Mouse (Mus musculus): ENCODE measurements around the gene Iqca.

Iqca gene

GRCm38 (mm10) chr1:90103896-90104487 lies 49.2 kb downstream of the Iqca start:
- Histone ChIP-seq H3K9me3 (ENCODE audit: low read length) (no peaks in the 10 kb centered on the region), H3K4me3 (replicated peaks; ENCODE audit: low read length) (no peak overlapping the region), H3K36me3 (ENCODE audit: insufficient read depth, low read length) (no peaks in the 10 kb centered on the region), H3K27me3 (ENCODE audit: insufficient read depth, low read length) (no peaks in the 10 kb centered on the region), H3K4me1 (replicated peaks; ENCODE audit: low read depth, low read length) (no peaks in the 10 kb centered on the region)
- no peak for TF ChIP-seq POU5F1 (IDR thresholded peaks at IDR 0.05; ENCODE audit: borderline replicate concordance, low read length)
- TF ChIP-seq CTCF (conservative IDR thresholded peaks at IDR 0.05; ENCODE audit: low read length), result no peak
- TF ChIP-seq NANOG (IDR thresholded peaks at IDR 0.05; ENCODE audit: borderline replicate concordance, low read length), result no peak

GRCm38 (mm10) chr1:90100360-90101232 lies 52.6 kb downstream of the Iqca start:
- no peak overlapping the region for H3K4me3 ChIP-seq (replicated peaks; ENCODE audit: low read length)
- H3K9me3 ChIP-seq (ENCODE audit: low read length), result no peaks in the 10 kb centered on the region
- H3K36me3 ChIP-seq (ENCODE audit: insufficient read depth, low read length), result no peaks in the 10 kb centered on the region
- H3K4me1 ChIP-seq (replicated peaks; ENCODE audit: low read depth, low read length), result no peaks in the 10 kb centered on the region
- TF ChIP-seq CTCF (conservative IDR thresholded peaks at IDR 0.05; ENCODE audit: low read length) (no peak), NANOG (IDR thresholded peaks at IDR 0.05; ENCODE audit: borderline replicate concordance, low read length) (no peak), POU5F1 (IDR thresholded peaks at IDR 0.05; ENCODE audit: borderline replicate concordance, low read length) (no peak)
- no peaks in the 10 kb centered on the region for H3K27me3 ChIP-seq (ENCODE audit: insufficient read depth, low read length)

DNA sequence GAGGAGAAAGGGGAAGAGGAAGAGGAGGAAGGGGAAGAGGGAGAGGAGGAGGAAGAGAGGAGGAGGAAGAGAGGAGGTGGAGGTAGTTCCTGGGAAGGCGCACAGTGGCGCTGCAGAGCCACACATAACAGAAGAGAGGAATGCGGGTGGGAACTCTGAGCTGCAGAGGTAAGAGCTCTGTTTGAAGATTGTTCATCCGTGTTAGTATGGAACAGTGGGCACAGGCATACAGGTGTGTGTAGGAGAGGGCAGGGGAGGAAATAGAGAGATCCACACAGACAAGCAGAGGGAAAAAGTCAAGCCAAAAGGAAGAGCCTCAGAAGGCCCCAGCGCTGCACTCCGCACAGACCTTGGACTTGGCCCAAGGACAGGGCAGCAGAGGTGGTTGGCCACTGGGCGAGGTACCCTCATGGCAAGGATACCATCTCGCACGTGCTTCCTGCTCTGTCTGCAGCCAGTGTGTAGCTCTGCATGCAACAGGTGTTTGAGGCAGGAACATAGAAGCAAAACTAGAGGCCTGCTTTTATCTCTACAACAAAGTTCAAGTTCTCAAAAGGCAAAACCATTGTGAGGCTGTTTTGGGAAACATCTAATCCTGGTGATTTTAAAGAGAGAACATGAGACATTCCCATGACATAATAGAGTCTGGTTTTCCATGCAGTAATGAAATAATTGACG lies 60.2 kb downstream of the Iqca start:
- Histone ChIP-seq H3K9me3 (ENCODE audit: low read length) (peaks cover 6% of the 10 kb centered on the region), H3K4me1 (replicated peaks; ENCODE audit: low read depth, low read length) (no peaks in the 10 kb centered on the region), H3K36me3 (ENCODE audit: insufficient read depth, low read length) (no peaks in the 10 kb centered on the region), H3K4me3 (replicated peaks; ENCODE audit: low read length) (no peak overlapping the region), H3K27me3 (ENCODE audit: insufficient read depth, low read length) (peaks cover 14% of the 10 kb centered on the region)
- no peak for TF ChIP-seq NANOG (IDR thresholded peaks at IDR 0.05; ENCODE audit: borderline replicate concordance, low read length)
- TF ChIP-seq CTCF (conservative IDR thresholded peaks at IDR 0.05; ENCODE audit: low read length), result no peak
- TF ChIP-seq POU5F1 (IDR thresholded peaks at IDR 0.05; ENCODE audit: borderline replicate concordance, low read length), result no peak

DNA sequence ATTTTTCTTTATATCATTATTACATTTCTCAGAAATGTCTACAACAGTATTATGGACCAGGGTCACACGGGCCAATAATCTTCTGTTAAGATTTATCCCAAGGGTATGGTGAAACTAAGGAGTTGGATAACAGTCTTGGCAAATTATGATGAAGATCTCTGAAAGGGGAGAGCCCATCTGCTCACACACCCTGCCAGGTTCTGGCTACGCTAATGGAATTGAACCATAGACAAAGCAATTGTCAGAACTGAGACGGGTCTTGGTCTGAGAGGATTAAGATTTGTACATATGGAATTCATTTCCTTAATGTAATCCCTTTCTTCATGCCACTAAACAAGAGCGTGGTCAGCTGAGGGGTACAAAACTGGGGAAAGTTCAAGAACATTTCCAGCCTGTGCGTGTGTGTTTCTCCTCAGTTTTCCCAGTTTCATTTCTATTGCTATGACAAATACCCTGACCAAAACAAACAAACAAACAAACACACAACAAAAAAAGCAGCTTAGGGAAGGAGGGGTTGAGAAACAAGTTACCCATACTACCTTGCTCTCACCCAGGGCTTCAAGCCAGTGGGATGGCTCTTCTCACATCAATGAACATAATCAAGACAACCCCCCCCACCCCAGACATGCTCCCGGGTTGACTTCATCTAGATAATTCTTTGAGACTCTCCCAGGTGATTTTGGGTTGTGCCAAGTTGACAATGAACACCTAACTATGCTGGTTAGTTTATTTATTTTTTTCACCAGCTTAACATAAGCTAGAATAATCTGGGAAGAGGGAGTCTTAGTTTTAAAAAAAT lies 64.8 kb downstream of the Iqca start:
- peaks cover 14% of the 10 kb centered on the region for H3K27me3 ChIP-seq (ENCODE audit: insufficient read depth, low read length)
- no peaks in the 10 kb centered on the region for H3K36me3 ChIP-seq (ENCODE audit: insufficient read depth, low read length)
- TF ChIP-seq POU5F1 (IDR thresholded peaks at IDR 0.05; ENCODE audit: borderline replicate concordance, low read length) (no peak), CTCF (conservative IDR thresholded peaks at IDR 0.05; ENCODE audit: low read length) (no peak), NANOG (IDR thresholded peaks at IDR 0.05; ENCODE audit: borderline replicate concordance, low read length) (no peak)
- H3K9me3 ChIP-seq (ENCODE audit: low read length), result peaks cover 6% of the 10 kb centered on the region
- H3K4me1 ChIP-seq (replicated peaks; ENCODE audit: low read depth, low read length), result no peaks in the 10 kb centered on the region
- H3K4me3 ChIP-seq (replicated peaks; ENCODE audit: low read length), result no peak overlapping the region

DNA sequence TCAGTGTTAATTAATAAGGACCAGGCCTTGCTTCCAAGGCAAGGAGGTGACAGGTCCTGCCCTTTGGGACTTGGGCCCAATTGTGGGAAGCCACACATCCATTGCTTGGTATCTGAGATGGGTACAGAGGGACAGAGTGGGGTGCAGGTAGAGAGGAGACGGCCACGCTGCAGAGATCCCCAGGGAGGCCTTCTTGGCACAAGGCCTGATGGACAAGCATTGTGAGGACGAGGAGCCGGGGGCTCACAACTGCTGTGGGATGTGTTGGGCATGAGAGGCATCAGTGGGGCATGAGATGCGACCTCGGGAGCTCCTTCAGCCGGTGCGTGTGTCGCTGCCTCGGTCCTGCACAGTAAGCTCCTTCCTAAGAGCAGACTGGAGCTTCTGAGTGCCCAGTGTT lies 66.7 kb downstream of the Iqca start:
- Histone ChIP-seq H3K4me1 (replicated peaks; ENCODE audit: low read depth, low read length) (no peaks in the 10 kb centered on the region), H3K9me3 (ENCODE audit: low read length) (peaks cover 6% of the 10 kb centered on the region), H3K27me3 (ENCODE audit: insufficient read depth, low read length) (peaks cover 8% of the 10 kb centered on the region; the same call in 1 of the 2 replicates), H3K36me3 (ENCODE audit: insufficient read depth, low read length) (no peaks in the 10 kb centered on the region), H3K4me3 (replicated peaks; ENCODE audit: low read length) (no peak overlapping the region)
- no peak for TF ChIP-seq POU5F1 (IDR thresholded peaks at IDR 0.05; ENCODE audit: borderline replicate concordance, low read length)
- TF ChIP-seq CTCF (conservative IDR thresholded peaks at IDR 0.05; ENCODE audit: low read length), result no peak
- TF ChIP-seq NANOG (IDR thresholded peaks at IDR 0.05; ENCODE audit: borderline replicate concordance, low read length), result no peak

GRCm38 (mm10) chr1:90085526-90086157 lies 67.6 kb downstream of the Iqca start:
- TF ChIP-seq CTCF (conservative IDR thresholded peaks at IDR 0.05; ENCODE audit: low read length) (no peak), POU5F1 (IDR thresholded peaks at IDR 0.05; ENCODE audit: borderline replicate concordance, low read length) (no peak), NANOG (IDR thresholded peaks at IDR 0.05; ENCODE audit: borderline replicate concordance, low read length) (no peak)
- peaks cover 6% of the 10 kb centered on the region for H3K9me3 ChIP-seq (ENCODE audit: low read length)
- H3K4me3 ChIP-seq (replicated peaks; ENCODE audit: low read length), result no peak overlapping the region
- peaks cover 11% of the 10 kb centered on the region for H3K27me3 ChIP-seq (ENCODE audit: insufficient read depth, low read length)
- no peaks in the 10 kb centered on the region for H3K4me1 ChIP-seq (replicated peaks; ENCODE audit: low read depth, low read length)
- H3K36me3 ChIP-seq (ENCODE audit: insufficient read depth, low read length), result no peaks in the 10 kb centered on the region

DNA sequence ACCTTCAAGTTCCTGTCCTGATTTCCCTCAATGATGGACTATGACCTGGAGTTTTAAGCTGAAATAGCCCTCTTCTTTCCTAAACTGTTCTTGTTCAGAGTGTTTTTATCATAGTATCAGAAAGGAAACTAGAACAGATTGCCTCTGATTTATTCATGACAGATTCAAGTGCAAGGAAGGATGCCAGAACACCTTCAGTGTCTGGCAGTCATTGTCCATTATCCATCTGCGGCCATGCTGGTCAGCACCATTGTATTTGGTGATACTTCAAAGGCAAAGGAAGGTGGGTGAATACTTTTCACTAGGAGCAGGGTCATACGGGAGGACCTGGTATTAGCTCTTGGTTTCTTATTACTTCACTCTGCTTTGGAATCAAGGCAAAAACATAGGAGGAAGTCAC lies 76.9 kb downstream of the Iqca start:
- Histone ChIP-seq H3K27me3 (ENCODE audit: insufficient read depth, low read length) (peaks cover 3% of the 10 kb centered on the region; the same call in 1 of the 2 replicates), H3K36me3 (ENCODE audit: insufficient read depth, low read length) (no peaks in the 10 kb centered on the region), H3K4me3 (replicated peaks; ENCODE audit: low read length) (no peak overlapping the region), H3K4me1 (replicated peaks; ENCODE audit: low read depth, low read length) (no peaks in the 10 kb centered on the region), H3K9me3 (ENCODE audit: low read length) (no peaks in the 10 kb centered on the region)
- no peak for TF ChIP-seq NANOG (IDR thresholded peaks at IDR 0.05; ENCODE audit: borderline replicate concordance, low read length)
- no peak for TF ChIP-seq CTCF (conservative IDR thresholded peaks at IDR 0.05; ENCODE audit: low read length)
- no peak for TF ChIP-seq POU5F1 (IDR thresholded peaks at IDR 0.05; ENCODE audit: borderline replicate concordance, low read length)
